Mouse (Mus musculus) gastrocnemius, postnatal 4 days (tissue): Measurements from ENCODE around the gene AL607142.1. TPM values are rescaled to one million over a fixed set of nuclear protein-coding genes. Genes with fewer than 3 reads are reported as not detected.

ENCODE experiments used
- DNase-seq, 2 experiments: peaks; one replicate each; pipeline ENCODE4 v3.0.0; 2021 to 2022; ENCODE audit warnings: low spot score in 2 of 2, mixed read lengths in 2 of 2
- long read RNA-seq, 2 experiments: library from polyadenylated mRNA; stranded (forward); transcript quantifications; one replicate each; pipeline ENCODE4 v2.0.0; 2021
- total RNA-seq, 2 experiments: library from RNA; stranded (reverse); gene quantifications; 2 replicates each; pipeline ENCODE4 v1.2.3; 2021

Gene AL607142.1
- total RNA-seq: not detected
- long read RNA-seq, experiment 1: 0 reads
- long read RNA-seq, experiment 2: 0 reads

DNA sequence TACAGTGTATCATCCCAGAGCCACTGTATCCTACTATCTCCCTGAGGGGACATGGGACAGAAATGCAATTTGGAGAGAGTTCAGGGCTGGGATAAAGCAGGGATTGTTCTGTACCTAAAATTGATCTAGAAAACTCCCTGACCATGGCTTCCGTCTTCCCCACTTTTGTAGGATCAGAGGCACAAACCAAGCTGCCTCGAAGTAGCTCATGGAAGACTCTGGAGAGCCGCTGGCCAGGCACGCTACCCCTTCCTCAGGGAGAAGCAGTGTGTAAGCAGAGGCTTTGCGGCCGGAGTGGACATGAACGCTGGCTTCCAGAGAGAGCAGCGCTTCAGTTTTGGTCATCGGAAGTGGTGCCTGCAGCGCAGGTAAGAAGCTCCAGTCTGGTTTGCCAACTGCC, at the start of gene AL607142.1:
AL607142.1 (plus strand) TSS at position 301 of the 400 bp plus-strand sequence.
- DNase-seq: no peak

DNA sequence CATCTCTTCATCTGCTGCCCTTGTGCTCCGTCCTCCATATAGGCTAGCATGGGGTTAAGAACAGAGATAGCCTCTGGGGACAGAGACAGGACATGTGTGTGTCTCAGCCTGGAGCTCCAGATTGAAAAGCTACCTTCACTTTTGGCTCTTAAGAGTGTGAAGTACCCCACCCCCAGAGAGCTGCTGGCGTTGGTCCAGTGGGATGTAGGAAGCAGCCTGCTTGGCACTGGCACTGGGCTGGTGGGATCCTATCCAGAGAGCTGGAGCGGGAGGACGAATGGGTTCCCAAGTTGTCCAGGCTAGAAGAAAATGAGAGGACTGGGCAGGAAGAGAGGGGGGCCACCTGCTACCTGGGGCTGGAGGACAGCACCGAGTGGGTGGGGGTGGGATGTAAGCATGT, 46.4 kb upstream of the AL607142.1 start:
- DNase-seq: no peak

DNA sequence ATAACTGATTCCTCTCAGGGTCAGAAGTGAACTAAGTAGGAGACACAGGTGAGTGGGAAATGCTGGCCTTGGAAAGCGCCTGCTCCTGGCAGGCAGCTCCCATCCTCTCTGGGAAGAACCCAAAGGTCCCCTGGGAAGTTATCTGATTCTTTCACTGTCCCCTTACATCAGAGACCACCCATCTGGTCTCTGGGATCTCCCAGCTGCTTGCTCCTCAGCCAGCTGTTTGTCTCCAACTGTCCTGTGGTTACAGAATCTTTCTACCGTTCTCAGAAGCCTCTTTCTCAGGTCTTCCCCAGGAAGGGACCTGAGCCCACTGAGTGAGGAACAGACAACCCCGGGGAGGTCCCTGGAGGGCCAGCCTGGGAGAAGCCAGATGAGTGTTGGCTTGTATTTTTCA, 42.4 kb upstream of the AL607142.1 start:
- no peak for DNase-seq

DNA sequence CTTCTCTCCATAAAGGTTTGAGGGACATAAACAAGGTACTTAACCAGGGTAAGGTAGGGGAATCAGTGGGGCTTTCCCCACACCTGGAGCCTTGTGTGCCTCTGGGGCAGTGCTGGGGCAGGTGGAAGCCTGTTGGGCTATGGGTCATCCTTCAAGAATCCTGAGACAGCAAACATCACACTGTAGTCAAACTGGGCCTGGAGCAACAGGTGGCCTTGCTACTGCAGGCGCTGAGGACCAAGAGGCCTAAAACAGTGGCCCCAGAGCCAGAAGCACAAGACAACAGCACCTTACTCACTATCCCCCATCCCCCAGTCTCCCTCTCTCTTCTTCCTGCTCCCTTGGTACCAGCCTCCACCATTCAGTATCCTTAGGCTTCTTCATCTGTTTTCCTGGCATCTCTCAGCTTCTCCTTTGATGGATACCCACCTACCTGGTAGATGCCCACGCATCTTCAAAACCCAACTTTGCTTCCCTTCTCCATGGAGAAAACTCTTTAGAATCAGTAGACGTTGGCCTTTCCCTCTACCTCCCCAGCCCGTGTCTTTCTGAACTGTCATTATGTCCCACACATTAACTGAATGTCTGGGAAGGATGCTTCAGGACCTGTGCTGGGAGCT, 41.5 kb upstream of the AL607142.1 start:
- no peak for DNase-seq

DNA sequence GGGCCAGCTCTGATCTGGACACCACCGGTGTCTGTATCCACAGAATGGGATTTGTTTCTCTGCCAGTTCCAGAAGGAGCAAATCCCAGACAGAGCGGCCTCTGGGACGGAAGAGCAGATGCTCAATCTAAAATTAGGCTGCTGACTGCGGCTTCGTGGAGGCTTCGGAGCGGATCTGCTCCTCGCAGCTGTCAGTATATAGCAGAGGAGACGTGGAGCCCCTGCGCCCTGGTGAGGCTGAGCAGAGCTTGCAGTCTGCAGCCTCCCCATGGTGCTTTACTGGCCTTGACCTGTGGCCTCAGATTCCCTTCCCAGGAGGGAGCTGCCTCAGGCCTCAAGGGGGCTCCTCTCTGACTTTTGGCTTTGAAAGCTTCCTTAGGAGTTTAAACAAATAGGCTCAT, 40.7 kb upstream of the AL607142.1 start:
- peak in 1 of 2 experiments; percentile 53 for DNase-seq

DNA sequence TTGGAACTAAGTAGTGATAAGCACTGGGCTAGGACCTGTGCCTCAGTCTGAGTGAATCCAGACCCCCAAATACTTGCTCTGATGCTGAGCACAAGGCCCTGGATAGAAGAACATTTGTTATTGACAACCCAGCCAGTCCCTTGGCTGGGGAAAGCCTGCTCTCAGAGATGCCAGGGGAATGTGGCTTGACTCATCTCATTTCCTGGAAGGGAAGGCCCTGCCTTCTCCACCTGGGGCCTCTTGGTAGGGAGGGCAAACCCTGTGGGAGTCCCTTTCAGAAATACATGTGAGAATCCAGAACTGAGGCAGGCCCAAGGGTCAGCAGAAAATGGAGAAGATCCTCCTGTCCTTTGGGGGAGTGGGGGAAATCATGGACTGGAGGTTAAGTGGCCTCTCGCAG, 37.1 kb upstream of the AL607142.1 start:
- DNase-seq: no peak

DNA sequence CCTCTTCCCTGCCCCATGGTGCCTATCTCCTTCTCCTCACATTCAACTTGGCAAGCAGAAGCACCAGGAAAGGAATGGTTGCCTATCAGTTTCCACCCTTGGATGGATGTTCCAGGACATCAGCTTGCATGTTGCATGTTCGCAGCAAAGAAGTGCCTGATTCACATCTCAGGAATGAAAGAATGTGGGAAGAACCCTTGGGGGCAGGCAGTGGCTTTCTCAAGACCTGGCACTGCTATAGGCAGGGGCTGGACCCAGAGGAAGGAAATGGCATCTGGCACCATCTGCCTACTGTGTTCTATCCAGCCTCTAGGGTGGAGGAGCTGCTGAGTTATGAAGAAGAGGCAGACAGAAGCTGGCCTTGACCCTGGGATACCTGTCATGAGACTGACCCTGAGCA, 34.9 kb upstream of the AL607142.1 start:
- no peak for DNase-seq

DNA sequence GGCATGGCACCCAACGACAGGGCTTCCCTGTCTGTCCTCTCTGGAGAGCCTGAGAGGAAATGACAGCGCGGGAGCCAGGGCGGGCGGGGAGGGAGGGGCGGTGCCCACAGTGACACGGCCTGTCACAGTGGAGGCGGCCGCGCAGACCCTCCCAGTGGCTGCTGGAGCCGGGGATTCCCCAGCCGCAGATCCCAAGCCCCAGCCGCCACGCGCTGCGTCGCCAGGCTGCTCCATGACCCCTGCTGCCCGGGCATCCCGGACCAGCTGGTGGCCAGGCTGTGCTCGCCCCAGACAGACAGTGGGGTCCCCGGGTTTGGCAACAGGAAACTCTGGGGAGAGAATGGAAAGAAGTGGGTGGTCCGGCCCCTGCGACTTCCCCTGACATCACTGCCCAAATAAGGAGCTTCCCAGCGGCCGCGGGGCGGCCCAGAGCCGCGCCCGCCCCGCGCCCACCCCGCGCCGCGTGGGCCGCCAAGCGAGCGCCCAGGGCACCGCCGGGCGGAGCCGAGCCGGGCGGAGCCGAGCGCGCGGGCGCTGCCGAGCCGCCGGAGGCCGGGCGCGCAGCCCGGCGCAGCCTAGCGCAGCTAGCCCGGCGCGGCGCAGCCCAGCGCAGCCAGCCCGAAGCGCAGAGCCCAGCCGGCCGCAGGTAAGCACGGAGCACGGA, 32.3 kb upstream of the AL607142.1 start:
- DNase-seq: peak in 1 of 2 experiments; percentile 38

DNA sequence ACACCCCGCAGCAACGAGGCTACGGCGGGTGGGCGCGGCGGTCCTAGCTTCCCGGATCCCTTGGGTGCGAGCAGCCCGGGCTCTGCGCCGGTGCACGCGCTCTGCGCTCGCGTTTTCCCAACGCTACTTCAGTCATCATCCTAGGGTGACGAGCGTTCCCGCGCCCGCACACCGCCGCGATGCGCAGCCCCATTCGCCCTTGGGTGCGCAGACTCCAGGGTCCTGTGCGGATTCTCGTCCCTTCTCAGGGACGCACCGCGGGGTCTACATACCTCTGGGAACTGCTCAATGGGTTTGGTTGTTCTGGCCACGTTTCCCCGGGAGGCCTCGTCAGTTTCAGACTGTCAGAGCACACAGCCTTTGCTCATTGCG, 31.8 kb upstream of the AL607142.1 start:
- peak in 1 of 2 experiments; percentile 29 for DNase-seq

DNA sequence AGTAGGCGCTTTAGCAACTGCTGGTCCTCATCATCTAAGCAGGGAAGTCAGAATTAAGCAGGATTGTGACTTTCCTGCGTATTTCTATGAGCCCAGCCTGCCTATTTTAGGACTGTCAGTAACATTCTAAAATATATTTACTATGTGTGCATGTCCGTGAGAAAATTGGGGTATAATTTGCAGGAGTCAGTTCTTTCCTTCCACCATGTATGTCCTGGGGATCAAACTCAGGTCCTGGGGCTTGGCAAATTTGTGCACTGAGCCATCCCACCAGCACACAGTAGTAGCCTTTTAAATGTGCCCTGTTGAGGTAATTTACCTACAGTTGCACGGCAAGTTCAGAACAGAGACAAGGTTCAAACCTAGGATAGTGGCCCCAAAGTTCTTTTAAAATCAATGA, 28.5 kb upstream of the AL607142.1 start:
- no peak for DNase-seq

DNA sequence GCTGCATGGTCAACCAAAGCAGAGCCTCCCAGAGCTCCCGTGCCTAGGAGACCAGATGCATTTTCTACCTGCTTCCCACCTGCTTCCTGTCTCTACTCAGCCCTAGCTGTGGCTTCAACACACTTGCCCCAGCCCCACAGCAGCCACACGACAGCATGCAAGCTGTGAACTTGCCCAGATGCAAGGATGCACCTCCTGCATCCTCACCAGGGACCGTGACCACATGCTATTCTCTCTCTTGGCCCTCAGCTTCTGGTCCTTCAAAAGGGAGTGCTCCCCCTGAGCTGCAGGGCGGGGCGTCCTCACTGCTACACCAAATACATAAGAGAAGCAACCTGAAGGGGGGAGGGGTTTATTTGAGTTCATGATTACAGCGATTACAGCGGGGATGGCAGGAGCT, 27.8 kb upstream of the AL607142.1 start:
- no peak for DNase-seq

DNA sequence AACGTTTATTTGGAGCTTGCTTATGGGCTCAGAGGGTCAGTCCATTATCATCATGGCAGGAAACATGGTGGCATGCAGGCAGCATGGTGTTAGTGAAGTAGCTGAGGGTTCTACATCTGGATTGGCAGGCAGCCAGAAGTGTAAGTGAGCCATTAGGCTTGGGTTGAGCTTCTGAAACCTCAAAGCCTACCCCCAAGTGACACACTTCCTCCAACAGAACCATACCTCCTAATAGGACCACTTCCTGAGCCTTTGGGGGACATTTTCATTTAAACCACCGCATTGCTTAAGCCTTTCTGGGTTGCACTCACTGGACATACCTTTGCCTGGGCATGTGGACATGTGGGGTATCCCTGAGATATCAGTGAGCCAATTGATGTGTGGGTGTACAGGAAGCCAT, 23.3 kb upstream of the AL607142.1 start:
- no peak for DNase-seq

DNA sequence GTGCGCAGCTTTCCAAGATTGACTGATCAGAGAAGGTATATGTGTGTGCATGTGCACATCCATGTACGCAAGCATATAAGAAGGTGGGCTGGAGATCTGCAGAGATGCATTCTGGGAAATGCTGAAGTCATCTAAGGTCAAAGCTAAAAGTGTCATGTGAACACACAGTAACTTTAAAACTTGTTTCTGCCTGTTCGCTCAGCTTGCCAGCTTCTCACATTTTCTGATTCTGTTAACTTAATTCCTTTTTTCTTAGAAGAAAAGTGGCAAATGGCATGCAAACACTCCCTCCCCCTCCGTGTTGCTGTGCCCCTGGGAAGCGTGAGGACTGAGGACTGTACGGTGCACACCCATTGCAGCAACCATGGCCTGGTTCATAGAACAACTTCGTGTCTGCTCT, 22.3 kb upstream of the AL607142.1 start:
- no peak for DNase-seq

DNA sequence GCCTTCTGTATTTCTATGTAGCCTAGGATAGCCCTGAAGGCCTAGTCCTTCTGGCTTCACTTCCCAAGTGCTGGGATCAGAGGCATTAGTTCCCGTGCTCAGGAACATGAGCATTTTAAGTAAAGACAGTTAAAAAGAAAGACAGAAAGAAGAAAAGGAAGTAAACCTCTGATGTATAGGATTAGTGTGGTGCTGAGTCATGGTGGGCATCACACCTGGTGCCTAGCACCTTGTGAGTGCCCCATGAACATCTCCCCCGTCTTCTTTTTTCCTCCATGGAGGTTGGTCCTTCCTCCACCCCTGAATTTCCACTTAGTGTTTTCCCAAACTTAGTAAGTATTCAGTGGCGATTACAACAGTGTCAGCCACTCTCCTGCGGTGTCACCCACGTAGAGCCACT, 20.2 kb upstream of the AL607142.1 start:
- no peak for DNase-seq

DNA sequence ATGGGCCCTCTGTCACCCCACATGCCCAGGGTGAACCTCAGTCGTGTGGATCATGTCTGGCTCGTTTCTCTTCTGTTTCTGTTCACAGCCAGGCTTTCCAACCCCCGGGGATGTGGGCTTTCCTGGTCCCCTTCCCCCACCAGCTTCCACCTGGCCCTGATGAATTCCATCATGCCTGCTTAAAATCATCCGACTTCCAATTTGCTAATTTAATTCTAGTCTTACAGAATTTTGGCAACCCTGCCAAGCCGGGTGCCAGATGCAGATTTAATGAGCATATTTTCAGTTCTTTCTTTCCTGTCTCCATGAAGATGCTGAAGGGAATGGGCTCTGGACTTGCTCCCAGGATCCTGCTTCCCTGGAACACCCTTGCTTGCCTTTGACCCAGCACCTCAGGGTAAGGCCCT, 19.7 kb upstream of the AL607142.1 start:
- DNase-seq: no peak

DNA sequence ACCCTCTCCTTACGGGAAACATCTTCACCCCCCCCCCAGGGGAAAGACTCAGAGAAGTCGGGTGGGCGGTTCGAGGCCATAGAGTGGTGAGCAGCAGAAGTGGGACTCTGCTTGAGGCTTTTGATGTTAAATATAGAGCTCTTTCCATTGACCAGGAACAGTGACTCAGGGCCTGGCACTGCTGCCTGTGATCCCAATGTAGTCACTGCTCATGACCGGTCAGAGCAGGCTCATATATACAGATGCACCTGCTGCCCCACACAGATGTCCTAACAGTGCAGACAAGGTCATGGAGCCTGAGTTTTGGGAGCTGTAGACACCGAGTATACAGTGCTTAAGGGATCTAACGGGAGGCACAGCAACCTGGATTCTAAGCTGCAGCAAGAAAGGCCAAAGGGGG, 18.9 kb upstream of the AL607142.1 start:
- no peak for DNase-seq

DNA sequence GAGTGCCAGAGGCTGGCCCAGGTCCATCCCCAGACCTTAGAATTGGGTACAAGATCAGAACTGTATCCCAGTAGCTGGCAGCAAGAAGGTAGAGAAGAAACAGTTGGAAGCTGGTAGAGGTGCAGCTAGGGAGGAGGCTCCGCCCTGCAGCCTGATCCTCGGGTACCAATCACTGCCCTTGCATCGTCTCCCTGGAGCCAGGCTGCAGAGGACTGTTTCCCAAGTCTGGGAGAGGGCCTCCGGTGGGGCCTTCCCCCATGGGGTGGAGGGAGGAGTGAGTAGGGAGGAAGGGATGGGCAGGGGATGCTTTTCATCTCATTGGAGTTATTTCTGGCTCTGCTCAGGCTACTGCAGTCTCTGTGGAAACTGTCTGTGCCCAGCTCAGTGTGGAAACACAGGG, 17.7 kb upstream of the AL607142.1 start:
- no peak for DNase-seq

DNA sequence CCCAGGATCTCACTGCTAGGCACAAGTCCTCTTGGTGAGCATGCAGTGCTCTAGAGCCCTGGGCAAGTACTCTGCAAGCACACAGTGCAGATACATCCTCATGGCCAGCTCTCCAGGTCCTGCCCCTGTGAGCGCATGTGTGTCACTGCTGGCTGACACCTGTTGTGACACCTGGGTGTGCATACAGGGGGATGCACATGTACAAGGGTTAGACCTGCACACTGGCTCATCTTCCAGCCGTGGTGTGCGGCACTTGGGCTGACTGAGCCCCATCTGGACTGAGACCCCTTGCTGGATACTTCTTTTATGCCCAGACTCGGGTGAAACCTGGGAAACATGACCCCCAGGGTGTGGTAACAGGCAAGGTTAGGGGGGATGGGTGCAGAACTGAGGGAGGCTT, 16.5 kb upstream of the AL607142.1 start:
- DNase-seq: no peak

DNA sequence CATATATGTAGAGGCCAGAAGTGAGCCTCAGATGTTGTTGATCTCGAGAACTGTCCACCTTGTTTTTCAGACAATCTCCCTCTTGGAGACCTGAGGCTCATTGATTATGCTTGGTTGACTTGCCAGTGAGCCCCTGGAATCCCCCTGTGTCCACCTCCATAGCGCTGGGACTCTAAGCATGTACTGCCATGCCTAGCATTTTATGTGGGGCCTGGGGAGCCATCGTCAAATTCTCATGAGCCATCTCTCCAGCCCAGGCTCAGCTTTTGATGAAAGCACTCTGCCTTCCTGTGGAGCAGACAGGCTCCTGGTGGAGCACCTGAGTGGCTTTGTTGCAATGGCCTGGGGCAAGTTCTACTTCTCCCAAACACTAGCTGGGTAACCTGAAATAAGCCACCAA, 14.9 kb upstream of the AL607142.1 start:
- no peak for DNase-seq

DNA sequence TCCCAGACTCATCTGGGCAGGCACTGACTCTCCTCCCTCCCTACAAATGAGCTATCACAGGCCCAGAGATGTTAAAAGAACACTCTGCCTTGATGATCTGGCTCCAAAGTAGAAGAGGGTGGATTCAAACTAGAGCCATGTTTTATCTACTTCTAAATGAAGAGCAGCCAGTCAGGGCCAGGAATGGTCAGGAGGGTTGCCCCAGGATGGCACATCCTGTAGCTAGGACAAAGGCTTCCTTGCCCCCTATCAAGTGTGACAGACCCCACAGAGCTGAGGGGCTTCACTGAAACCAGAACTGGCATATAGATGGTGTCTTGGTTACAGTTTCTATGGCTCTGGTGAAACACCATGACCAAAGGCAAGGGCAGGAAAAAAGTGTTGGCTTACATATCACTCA, 12.3 kb upstream of the AL607142.1 start:
- DNase-seq: no peak

DNA sequence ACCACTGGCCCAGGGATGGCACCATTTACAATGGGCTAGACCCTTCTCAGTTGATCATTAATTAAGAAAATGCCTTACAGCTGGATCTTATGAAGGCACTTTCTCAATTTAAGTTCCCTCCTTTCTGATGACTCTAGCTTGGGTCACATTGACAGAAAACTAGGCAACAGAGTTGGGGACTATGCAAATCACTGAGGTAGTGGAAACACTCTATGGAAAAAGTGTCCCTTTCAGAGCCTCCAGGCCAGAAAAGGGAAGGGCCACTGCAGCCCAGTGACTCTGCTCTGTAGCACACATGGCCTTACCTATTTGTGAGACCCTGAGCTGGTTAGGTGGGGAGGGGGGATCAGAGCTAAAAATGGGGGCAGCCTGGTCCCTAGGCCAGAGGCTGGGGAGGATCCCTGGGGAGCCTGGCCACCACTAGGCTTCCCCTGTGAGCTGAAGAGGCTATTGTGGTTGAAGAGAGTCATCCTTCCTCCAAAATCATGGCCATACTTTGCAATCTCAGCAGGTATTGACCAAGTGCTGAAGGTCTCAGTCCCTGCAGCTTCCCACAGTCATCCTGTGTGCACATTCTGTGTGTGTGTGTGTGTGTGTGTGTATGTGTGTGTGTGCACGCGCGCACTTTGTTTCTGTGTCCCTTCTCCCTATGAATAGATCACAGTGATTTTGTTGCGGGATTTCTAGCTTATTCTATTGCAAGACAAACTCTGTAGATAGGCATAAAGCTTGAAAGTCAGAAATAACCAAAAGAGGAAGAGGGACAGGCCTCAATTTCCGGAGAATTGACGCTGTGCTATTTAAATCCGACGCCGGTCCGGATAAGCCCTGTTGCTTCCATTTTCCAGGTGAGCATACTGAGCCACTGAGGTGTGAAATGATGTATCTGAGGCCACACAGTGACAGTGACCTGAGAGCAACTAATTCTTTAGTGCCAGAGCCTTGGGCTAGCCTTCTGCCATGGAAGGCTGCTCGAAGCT, 11.5 kb upstream of the AL607142.1 start:
- no peak for DNase-seq

DNA sequence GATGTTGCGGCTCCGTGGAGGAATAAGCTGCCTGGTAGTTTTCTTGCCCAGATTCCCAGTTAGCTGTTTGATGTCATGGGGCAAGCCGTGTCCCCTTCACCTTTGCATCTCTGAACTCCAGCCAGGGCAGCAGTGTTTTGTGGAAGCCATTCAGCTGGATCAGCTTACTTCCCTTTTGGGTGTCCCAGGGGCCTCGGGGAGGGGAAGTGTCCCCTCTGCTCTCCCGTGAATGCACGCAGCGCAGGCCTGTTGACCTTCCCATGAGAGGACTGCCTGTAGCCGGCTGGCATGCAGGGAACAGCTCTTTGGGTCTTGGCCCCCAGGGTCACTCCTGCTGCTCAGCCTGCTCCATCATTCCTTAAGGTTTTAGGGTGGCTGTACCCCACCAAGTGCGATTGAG, 10.7 kb upstream of the AL607142.1 start:
- no peak for DNase-seq
